Mouse (Mus musculus) cerebellum, adult 8-10 months (tissue): ENCODE results near the gene Tmem203.

Experiments
- DNase-seq: peaks from one replicate; pipeline ENCODE4 v3.0.0; 2022

Tmem203 gene

DNA sequence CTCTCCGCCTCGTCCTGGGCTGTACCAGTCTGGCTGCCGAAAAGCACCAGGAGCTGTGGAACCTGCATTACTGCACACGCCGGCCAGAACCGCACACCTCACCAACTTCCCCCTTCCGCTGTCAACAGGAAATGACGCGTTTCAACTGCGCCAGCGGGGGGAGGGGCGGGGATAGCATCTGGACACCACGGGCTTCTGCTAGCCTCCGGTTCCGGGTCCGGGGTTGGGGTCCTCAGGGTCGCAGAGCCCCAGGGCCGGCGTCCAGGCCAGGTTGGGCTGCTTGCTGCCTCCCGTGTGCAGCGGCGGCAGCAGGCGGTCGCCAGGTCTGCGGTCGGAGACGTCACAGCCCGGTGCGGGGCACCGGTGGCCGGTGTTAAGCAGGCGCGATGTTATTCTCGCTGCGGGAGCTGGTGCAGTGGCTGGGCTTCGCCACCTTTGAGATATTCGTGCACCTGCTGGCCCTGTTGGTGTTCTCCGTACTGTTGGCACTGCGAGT, at the start of gene Tmem203:
Tmem203 (plus strand) TSS at position 156 of the 496 bp plus-strand sequence.
- peak; percentile 82 for DNase-seq

DNA sequence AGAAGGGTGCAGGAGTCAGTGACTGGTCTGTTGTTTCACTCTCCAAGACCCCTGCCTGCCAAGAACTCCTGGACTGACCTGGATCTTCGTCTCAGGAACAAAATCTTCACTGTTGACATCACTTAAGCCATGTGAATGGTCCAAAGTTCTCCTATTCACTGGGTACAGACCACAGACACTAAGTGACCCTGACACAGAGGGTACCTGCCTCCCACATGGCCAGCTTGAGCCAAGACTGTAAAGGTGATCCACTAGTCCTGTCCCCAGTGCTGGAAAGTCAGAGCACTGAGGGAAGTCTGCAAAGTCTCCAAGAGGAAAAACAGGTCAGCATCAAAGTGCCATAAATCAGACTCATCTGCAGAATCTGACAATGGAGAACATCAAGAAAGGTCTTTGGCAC, 47.6 kb upstream of the Tmem203 start:
- DNase-seq = no peak

DNA sequence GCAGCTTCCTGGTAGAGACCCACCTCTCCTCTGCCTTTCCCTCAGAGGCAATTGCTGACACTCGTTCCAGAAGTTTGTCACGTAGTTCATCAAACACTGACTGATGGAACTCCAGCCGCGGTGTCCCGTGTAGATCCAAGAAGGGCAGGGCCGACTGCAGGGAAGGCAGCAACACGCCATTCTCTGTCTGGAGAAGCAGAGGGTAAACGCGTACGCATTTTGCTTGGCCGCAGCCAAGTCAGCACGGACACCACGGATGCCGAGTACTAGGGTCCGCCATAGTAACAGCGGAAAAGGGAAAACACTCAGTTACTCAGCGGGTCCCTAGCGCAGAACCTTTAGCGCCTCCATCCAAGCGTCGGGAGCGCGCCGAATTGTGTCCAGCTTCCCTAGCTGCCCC, 44.6 kb upstream of the Tmem203 start:
- no peak for DNase-seq

DNA sequence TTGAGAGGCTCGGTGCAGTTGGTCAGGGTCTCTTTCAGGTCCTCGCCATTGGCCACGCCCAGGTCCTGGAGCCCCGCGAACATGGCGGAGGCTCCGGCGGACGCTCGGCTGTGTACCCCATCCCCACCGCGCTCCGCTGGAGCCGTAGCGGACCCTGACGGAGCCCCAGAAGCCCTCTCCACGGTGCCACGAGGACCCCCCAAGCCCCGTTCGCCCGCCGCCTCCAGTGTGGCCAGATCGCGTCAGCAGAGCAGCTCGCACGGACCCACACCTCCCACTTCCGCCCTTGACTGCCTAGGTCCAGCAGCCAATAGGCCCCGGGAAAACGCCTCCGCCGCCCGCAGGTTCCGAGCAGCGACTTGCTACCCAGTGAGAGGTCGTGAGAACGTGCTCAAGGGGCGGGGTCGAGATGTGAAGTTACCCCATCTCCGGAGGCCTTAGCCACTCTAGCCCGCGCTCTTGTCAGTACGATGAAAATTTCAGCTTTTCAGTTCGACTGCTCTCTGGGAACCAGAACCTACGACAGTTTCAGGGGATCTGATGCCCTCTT, 44.0 kb upstream of the Tmem203 start, which contains the start of gene Nelfb:
Nelfb (minus strand) TSS at position 369 of the 550 bp plus-strand sequence.
- peak; percentile 87 for DNase-seq

DNA sequence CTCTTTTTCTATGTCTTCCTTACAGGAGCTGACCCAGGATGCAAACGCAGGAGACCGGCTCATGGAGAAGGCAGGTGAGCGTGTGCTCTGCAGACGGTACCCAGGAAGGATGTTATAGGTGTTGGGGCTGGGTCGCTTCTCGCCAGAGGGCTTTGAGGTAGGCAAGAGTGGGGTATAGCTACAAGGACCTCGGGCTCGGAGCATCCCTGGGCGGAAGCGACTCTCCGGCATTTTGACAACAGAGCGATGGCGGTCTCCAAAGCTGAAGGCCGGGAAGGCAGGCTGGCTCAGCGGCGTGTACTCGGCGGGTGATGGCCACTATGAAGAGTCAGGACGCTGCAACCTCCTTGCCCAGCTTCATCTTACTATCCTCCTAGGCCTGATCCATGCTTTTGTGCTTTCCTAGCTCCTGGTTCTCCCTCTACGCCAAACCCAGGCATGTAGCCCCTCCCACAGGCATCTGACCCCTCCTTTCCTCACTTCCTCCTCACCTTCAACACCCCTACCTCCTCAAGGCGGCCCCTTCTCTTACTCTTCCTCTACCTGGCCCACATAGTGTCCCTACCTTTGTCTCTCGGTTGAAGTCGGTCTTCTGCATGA, 41.9 kb upstream of the Tmem203 start:
- no peak for DNase-seq

DNA sequence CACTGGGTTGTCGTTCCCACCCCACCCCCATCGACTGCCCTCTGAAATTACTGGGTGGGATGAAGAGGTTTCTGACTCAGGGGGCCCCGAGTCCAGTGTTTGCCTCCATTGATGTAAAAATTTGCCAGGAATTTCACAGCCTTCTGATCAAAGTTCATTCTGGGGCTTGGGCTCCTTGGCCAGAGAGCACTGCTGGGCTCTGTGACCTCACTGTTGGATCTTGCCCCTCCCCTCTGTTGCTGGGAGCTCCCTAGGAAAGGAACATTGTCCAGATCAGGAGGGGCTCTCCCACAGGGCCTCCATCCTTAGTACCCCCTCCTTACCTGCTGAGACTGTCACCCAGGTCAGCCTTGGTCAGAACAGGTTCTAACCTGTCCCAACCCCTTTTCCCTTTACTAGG, 40.8 kb upstream of the Tmem203 start, which contains the start of gene Stpg3:
Stpg3 (minus strand) TSS at position 194 of the 400 bp plus-strand sequence.
- DNase-seq = no peak

DNA sequence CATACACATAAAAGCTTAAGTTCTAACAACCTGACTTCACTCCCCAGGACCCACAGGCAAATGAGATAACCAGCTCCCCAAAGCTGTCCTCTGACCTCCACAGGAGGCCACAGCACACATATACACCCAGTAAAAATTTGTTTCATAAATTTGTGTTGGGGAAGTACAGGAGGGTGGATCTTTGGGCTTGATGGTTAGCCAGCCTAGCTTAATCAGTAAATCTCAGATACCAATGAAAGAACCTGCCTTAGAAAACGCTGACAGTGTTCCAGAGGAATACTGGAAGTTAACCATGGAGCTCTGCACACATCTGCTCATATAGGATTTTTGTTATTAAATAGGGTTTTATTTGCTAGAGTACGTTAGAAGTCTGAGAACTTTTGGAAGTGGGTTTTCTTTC, 37.6 kb upstream of the Tmem203 start:
- no peak for DNase-seq

DNA sequence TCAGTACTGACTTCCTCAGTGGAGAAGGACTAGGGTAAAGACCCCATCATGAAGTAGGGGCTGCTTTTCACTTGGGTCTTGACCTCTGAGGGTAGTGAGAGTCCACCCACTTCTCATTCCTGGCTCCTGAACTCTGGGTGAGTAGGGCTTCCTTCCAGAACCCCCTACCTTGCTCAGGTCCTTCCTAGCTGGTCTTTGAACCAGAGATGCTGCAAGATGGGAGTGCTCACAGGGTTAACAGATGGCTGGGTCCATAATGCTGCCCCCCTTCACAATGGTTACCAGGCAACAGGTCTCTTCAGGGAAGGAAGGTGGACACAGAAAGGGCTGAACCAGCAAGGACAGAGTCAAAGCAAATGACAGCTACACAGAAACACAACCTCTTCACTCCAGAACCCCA, 36.8 kb upstream of the Tmem203 start, which contains the start of gene Fam166a:
Fam166a (plus strand) TSS at position 301 of the 400 bp plus-strand sequence.
- no peak for DNase-seq

DNA sequence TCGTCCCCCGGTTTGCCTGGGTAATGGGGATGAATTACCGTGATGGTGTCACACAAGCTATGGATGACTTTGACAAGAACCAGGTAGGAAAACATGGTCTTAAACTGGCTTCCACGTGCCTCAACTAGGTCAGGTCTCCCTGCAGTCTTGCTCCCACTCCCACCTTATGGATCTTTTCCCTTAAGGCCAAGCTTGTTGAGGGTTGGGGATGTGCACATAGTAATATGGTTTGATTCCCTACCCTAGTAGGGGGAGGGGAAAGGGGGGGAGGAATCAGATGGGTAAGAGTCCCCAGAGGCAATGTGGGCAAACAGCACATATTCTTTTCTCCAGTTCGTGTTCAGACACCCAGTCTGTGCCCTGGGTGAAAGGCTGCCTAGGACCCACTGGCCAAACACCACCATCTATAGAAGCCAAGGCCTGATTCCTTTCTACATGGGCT, 33.9 kb upstream of the Tmem203 start:
- DNase-seq = no peak

DNA sequence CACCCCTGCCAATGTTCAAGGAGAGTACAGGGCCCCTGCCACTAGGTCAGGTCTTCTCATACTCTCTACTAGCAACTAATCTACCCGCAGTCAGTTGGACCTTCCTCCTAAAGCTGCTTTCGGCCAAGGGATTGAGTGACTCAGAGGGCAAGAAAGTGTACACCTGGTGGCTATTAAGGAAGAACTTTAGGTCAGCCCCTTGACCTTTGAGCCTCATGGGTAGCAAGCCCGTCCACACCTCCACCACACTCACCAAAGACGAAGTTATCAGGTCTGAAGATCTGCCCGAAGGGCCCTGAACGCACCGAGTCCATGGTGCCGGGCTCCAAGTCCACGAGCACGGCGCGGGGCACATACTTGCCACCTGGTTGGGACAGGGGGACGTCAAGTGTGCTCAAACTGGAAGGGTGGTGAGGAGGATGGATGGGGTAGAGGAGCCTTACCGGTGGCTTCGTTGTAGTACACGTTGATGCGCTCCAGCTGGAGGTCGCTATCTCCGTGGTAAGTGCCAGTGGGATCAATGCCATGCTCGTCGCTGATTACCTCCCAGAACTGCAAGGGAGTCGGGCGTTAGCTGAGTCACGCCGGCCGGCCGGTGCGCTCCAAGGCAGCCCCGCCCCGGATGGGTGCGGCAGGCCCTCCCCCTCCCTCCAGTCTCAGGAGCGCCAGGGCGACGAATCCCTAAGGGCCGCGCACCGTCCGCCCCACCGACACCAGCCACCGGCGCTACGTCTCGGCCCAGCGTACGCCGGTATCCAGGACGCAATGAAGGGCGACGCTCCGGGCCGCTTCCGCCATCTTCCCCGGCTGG, 31.4 kb upstream of the Tmem203 start:
- no peak for DNase-seq

DNA sequence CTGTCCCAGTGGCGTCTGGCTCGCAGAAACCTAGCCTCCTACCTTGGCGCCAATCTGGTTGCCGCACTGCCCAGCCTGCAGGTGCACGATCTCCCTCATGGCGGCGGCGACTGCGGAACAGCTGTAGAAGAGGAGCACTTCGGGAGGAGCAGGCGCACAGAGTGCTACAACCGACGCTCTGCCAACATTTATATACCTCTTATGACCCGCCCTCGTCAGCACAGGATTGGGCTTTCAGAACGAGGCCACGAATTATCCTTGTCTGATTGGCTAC, 30.8 kb upstream of the Tmem203 start, which contains the start of gene Tubb4b:
Tubb4b (minus strand) TSS at position 211 of the 274 bp plus-strand sequence.
- no peak for DNase-seq

DNA sequence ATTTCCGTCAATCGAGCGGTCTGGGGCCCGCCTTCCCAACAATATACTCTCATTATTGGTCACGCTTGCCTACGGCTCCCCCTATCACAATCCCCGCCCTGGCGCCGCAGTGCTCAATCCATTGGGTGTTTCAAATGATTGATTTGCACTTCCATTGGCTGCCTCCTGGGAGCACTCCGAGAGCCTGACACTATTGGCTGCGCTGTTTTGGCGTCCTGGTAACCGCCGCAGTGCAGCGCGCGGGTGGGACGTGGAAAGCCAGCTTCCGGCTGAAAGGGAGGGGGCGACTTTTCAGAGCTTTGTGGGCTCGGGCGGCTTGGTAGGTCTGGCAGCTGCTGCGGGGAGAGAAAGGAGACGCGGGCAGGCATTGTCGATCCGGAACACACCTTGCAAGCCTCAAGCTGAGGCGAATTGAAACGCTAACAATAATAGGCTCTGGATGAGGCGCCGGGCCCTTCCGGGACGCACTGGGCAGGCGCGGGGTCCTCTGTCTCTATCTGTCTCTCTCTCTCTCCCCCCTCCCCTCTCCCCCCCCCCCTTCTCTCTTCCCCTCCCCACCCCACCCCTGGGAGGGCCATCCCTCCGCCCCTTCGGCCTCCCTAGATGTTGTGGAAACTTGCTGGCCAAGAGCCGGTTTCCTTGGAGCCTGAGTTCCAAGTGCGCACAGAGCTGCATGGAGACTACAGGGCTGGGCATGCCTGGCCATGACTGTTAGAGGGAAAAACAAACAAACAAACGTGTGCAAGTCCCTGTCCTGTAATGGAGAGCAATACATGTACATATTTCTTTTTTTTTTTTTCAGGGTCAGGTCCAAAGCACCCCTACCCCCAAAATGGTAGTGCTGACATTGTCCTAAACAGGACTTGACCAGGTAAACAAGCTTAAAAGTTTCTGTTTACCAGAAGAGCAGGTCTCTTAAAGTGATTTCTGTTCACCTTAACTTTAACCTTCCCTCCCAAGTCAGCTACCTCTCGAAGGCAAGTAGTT, 30.2 kb upstream of the Tmem203 start:
- peak; percentile 99 for DNase-seq

DNA sequence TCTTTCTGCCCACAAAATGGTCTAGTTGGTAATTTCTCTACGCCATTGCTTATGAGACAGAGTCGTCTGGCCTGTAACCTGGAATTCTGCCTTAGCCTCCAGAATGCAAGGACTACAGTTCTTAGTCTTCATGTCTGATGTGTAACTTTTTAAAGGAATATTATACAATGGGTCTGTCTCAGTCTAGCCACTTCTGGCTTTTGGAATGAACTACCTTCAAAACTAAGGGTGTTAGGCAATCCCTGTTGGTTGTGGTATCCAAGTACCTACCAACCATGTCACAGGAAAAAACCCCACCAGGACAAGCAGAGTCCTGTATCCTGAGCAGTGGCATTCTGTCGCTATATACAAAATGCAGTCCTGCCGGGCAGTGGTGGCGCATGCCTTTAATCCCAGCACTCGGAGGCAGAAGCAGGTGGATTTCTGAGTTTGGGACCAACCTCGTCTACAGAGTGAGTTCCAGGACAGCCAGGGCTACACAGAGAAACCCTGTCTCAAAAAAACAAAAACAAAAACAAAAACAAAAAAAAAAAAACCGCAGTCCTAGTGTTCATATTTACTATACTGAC, 29.3 kb upstream of the Tmem203 start:
- DNase-seq = no peak

DNA sequence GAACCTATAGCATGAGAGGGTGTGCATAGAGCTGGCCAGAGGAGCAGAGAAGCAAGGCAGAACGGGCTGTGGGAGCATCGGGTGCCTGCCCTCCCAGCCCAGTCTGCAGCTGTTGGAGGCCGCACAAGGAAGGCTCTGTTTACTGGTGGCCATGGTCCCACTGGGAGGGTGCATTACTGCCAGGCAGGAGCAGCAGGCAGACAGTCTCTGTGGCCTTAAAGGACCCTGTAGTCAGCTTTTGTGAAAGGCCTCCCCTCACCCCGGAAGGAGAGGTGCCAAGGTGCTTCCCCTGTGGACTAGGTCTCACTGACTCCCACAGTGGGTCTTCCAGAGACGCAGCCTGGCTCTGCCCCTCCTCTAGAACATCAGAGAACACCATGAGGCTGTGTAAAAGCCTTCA, 28.4 kb upstream of the Tmem203 start:
- DNase-seq = no peak

DNA sequence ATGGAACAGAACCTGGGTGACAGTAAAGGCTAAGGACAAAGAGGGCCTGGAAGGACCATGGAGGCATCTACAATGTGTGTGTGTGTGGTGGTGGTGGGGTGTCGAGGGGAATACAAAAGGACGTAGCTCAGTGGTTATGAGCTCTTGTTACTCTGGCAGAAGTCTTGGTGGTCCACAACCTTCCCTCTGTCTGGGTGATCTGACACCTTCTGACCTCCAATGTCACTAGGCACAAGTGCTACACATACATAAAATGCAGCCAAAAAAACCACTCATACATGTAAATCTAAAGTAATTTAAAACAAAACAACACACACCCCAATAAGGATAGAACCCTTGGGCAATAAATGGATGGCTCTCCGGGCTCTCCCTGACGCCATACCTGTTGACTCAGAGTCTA, 27.8 kb upstream of the Tmem203 start:
- DNase-seq = no peak

DNA sequence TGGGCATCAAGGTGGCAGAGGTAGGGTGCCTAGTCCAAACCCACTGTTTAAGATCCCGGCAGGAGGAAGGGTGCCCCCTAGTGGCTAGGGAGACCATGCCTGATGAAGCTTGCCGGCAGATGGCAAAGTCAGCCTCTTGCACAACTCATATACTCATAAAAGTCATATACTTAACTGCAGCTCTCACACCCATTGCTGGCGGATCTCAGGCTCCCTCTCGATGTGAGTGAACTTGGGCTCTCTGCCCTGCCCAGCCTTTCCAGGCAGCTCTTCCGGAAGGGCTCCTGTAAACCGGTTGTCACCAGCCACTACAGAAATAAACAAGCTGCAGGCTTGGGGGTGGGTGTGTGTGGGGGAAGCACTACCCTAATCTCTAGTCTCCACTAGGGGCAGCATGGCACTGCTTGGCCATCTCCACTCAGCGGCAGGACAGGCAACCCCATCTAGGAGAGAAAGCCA, 26.8 kb upstream of the Tmem203 start:
- DNase-seq = peak; percentile 86

DNA sequence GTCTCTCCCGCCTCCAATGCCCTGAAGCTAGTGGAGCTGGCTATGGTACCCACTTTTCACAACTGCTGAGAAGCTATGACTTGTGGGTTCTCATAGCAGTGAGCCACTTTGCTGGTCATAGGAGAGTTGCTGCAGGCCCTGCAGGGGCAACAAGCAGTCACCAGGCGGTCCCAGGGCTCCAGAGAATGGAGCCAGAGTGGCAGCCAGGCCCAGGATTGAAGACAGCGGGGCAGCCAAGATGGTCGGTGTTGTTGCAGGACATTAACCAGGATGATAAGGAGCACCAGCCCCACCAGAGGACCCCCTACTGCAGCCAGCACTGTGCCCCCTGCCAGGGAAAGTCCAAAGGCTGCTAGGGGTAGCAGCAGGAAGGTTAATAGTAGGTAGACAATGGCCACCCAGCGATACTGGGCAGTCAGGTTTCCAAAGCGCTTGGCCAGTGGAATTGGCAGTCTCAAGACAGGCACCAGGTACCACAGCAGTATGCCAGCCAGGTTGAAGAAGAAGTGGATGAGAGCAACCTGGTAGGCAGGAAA, 26.2 kb upstream of the Tmem203 start:
- no peak for DNase-seq

DNA sequence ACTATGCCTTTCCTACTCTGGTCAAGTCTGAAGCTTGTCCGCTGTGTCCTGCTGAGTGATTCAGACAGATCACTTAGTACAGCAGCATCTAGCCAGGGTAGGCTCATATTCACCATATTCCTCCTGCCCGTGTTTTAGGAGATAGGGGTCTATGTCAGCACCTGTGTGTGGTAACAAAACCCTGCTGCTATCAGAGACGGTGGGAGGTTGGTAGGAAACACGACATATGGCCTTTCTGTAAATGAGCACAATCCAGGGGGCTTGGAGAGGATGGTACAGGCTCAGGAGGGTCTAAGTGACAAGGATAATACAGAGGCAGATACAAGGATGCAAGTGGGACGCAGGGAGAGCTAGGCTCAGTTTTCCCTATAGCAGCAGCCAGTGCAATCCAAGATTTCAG, 25.7 kb upstream of the Tmem203 start:
- DNase-seq = no peak

DNA sequence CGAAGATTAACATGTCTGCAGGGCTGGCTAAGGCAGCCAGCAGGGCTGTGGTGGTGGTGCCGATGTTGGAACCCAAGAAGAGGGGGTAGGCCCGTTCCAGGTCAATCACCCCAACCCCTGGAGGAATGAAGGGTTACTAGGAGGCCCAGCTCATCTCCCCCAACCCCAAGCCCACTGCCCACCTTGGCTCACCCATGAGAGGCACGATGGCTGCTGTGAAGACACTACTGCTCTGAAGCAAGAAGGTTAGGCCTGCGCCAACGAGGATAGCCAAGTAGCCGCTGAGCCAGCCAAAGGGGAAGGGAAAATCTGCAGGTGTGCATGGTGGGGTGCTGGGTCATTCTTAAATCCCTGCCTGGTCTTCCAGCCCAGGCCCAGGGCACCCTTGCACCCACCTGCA, 24.7 kb upstream of the Tmem203 start:
- DNase-seq = no peak

DNA sequence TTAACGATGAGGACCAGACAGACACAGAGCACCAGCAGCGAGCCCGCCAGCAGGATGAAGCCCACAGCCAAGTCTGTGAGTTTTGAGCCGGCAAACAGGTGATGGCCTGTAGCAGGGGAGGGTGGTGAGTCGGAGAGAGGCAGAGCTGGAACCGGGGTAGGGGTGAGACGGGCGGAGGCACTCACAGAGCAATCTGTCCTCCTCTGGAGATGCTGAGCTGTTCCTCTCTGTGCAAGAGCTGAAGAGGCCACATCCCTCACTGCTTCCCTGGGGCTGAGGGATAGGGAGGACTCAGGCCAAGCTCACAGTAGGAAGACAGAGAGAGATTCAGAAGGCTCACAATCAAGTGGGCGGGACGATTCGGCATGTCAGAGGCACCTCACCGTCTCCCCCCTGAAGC, 24.2 kb upstream of the Tmem203 start:
- DNase-seq = no peak

DNA sequence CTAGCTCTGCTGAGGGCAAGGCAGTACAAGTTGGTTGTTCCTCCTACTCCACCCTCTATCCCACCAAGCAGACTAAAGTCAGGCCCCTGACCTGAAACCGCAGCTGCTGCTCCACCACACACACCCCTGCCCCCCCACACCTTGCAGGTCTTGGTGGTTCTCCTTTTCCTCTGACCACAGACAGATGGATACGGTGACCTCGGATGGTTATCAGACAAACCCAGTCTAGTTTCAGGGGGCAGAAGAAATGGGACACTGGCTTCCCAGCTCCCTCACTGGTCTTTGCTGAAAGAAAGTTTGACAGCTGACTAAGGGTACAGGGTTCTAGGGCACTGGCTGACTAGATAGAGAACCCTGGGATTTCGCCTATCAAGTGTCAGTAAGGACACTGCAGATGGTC, 21.8 kb upstream of the Tmem203 start:
- no peak for DNase-seq

DNA sequence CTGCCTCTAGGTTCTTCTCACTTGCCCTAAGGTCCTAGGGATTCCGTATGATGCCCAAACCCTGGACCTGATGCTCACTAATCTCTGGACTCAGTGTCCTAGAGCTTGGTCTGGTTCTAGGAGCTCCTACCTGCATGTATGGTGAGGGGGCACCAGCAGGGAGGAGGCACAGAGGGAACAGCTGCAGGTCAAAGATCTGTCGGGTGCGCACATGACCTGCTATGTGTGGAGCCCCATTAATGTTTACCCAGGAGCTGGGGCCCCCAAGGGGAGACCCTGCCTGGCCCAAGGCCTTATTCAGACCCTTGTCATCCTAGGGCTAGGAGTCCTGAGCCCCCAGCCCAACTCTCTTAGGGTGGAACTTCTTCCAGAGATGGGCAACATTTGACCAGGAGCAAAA, 21.2 kb upstream of the Tmem203 start, which contains the start of gene Slc34a3:
Slc34a3 (minus strand) TSS at position 315 of the 400 bp plus-strand sequence.
- no peak for DNase-seq
